Comparison of ENCODE assay signal across 20 mouse cellular contexts in the genomic region with DNA sequence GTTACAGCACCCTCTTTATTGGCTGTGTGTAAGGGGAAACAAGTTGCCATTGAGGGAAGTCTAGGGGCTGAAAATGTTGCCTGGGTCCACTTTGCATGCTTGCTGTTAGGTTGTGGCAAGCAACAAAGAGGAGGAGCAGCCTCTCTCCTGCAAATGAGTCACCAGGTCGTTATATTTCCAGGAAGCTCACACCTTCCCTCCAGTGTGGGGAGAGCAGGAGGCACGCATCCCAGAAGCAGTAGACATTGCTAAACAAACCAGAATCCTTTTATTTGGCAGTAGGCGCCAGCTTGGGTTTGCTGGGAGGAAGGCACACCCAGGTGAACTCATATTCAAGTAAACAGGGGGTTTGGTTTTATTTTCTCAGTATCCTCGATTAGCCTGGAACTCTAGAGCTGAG. TPM values are rescaled to one million over a fixed set of nuclear protein-coding genes. Genes with fewer than 3 reads are reported as not detected.
A peak's percentile ranks its signal among the peaks of the same experiment; 100 is the strongest.
DNase-seq lines count a peak whose midpoint lies in the region; ATAC-seq lines count a peak whose summit lies in the region.
"Had no signal": no experiment of that assay in that cellular context is flagged by ENCODE, and none has a peak within 500 bp of the region (broad histone marks: within the 10 kb centered on the region; RNA-seq: fewer than 3 reads in every experiment).

No protein-coding gene starts in this region.

- ATAC-seq in megakaryocyte-erythroid progenitor cell, adult 5-6 weeks (replicated peaks; ENCODE audit: low FRiP score, low TSS enrichment, poor library complexity, severe bottlenecking): 0 out of 2 replicates have a peak, but pooled peaks have one; percentile 13
- ATAC-seq: forebrain, embryonic 14.5 days; hindbrain, embryonic 16.5 days; Patski had no signal

- DNase-seq in heart, adult 11 months: peak; percentile 42
- no peak for DNase-seq in heart, postnatal 14 days
- peak; percentile 29 for DNase-seq in ZHBTc4 (ENCODE audit: low read depth, low spot score)
- DNase-seq in adrenal gland, adult 18-20 months (ENCODE audit: low spot score in 2 of 2): no peak
- DNase-seq in kidney, postnatal 36 days: no peak
- no peak for DNase-seq in urinary bladder, postnatal 36 days (ENCODE audit: low spot score in 2 of 2)
- DNase-seq: adrenal gland, adult 8-10 months; adrenal gland, postnatal 36 days; cerebellum, adult 8-10 months; cerebellum, postnatal 14 days; embryo, embryonic 11 days; gastrocnemius, adult 2 months; gastrocnemius, postnatal 25 days; heart, postnatal 4 days had no signal

- intact Hi-C loops in heart, postnatal 14 days (cut with DNase I): no loop called here

RNA-seq across cellular contexts. Expression of gene Gm10198, which starts 8.8 kb away (rescaled TPM):
- total RNA-seq in heart, postnatal 14 days (2021): not detected
- not detected in 2 replicates for total RNA-seq in megakaryocyte-erythroid progenitor cell, adult 5-6 weeks (2014; fragmentation: Nextera tagmentation)
- total RNA-seq in megakaryocyte-erythroid progenitor cell, adult 5-6 weeks (2017): not detected in 2 replicates
- not detected for total RNA-seq in adrenal gland, adult 18-20 months (2021)
- total RNA-seq: adrenal gland, adult 8-10 months; adrenal gland, postnatal 36 days; common myeloid progenitor, adult 5-6 weeks; gastrocnemius, adult 2 months; gastrocnemius, postnatal 25 days; granulocyte monocyte progenitor cell, adult 5-6 weeks; heart, postnatal 4 days had no signal

RNA-seq across cellular contexts. Expression of gene Gm49496, which starts 51.6 kb away (rescaled TPM):
- total RNA-seq in heart, postnatal 14 days (2021): not detected
- 0.24 and 2.2 TPM in 2 replicates for total RNA-seq in megakaryocyte-erythroid progenitor cell, adult 5-6 weeks (2014; fragmentation: Nextera tagmentation)
- 0.38 and 1.5 TPM in 2 replicates for total RNA-seq in megakaryocyte-erythroid progenitor cell, adult 5-6 weeks (2017)
- total RNA-seq in adrenal gland, adult 18-20 months (2021): not detected
- total RNA-seq: adrenal gland, adult 8-10 months; adrenal gland, postnatal 36 days; common myeloid progenitor, adult 5-6 weeks; gastrocnemius, adult 2 months; gastrocnemius, postnatal 25 days; granulocyte monocyte progenitor cell, adult 5-6 weeks; heart, postnatal 4 days had no signal

Comparison
In these comparisons a context has a peak if more than half of its experiments do, and no peak if none do; other contexts are left out.
1. DNase-seq: peak in heart, adult 11 months (single experiment) and ZHBTc4 (single experiment); none in heart, postnatal 14 days (0 of 2), adrenal gland, adult 18-20 months (0 of 2), kidney, postnatal 36 days (0 of 2) and urinary bladder, postnatal 36 days (0 of 2).